Mouse (Mus musculus) kidney, postnatal 0 days (tissue): ENCODE measurements around the gene Aff4. TPM values are rescaled to one million over a fixed set of nuclear protein-coding genes. Genes with fewer than 3 reads are reported as not detected.

Experiments
- ATAC-seq: fragments of 200-750 bp; cut with Nextera tagmentation; replicated peaks from 2 replicates; pipeline ENCODE4 v1.8.0; 2017; ENCODE audit warnings: low read depth, moderate number of reproducible peaks, moderate TSS enrichment, moderate library complexity; ENCODE audit not compliant: low FRiP score
- DNase-seq: peaks from one replicate; pipeline ENCODE4 v3.0.0-alpha.2; 2016; ENCODE audit warnings: low spot score
- H3K27ac ChIP-seq: fragments of 300-500 bp; sonication (generic); 2 replicates; pipeline ENCODE4 v1.5.1; 2014; ENCODE audit warnings: mild to moderate bottlenecking
- H3K27me3 ChIP-seq: fragments of 300-500 bp; sonication (generic); 2 replicates; pipeline ENCODE4 v1.6.1; 2014; ENCODE audit warnings: low read length, mixed read lengths; ENCODE audit not compliant: insufficient read depth
- H3K36me3 ChIP-seq: fragments of 300-500 bp; sonication (generic); 2 replicates; pipeline ENCODE4 v1.6.1; 2014; ENCODE audit warnings: low read length, mixed read lengths; ENCODE audit not compliant: insufficient read depth
- H3K4me1 ChIP-seq: fragments of 300-500 bp; sonication (generic); replicated peaks from 2 replicates; pipeline ENCODE4 v1.6.1; 2014; ENCODE audit warnings: antibody characterized with exemption, low read length, mixed read lengths; ENCODE audit not compliant: insufficient read depth
- H3K4me2 ChIP-seq: fragments of 300-500 bp; sonication (generic); 2 replicates; pipeline ENCODE4 v1.6.1; 2014; ENCODE audit warnings: mild to moderate bottlenecking, low read length, moderate library complexity, mixed read lengths
- H3K4me3 ChIP-seq: fragments of 300-500 bp; sonication (generic); replicated peaks from 2 replicates; pipeline ENCODE4 v1.5.1; 2014; ENCODE audit warnings: low read depth, low read length
- H3K9ac ChIP-seq: fragments of 300-500 bp; sonication (generic); 2 replicates; pipeline ENCODE4 v1.6.1; 2014; ENCODE audit warnings: low read depth, low read length
- H3K9me3 ChIP-seq: fragments of 300-500 bp; sonication (generic); replicated peaks from 2 replicates; pipeline ENCODE4 v1.6.1; 2016; ENCODE audit warnings: low read length, inconsistent platforms, mixed read lengths
- CTCF ChIP-seq: IDR thresholded peaks from 2 replicates; pipeline ENCODE4 v1.5.1; 2016; ENCODE audit warnings: antibody characterized with exemption, low read depth, mild to moderate bottlenecking, moderate library complexity
- WGBS: fragments of 180-500 bp; shearing (Covaris S2); extraction: QIAGEN DNeasy Blood & Tissue Kit; methylation state at CpG from one replicate; pipeline ENCODE4 v1.1.7; 2014; 5-methylcytosine and 5-hydroxymethylcytosine counted together
- polyA plus RNA-seq: library from polyadenylated mRNA; unstranded; fragments of >200 nt; fragmentation: Nextera tagmentation; extraction: Ambion mirVana; gene quantifications from 2 replicates; pipeline ENCODE4 v1.2.1, GENCODE M21; 2015

Gene Aff4
- polyA plus RNA-seq, 1 experiment from 2014 or later = 33.9 TPM

DNA sequence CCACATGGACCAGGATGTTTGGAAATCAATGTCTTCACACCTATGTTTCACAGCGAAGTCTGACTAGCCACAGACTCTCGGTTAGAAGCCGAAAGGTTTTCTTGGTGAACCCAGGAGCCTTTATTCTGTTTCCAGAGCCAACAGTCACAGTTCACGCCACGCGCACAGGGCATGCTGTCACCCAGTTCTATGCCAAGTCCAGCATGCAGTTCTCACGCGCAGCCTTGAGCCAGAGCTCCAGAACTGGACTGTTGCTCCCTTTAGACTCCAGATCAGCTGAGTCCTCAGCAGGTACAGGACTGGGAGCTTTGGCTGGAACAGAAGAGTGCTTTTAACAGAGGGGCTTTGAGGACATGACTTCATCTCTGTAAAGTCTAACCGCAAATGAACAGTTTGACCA, 101.8 kb downstream of the Aff4 start:
- no peaks in the 10 kb centered on the region; the same call in 1 of the 2 replicates for H3K4me1 ChIP-seq
- DNase-seq (no peak), ATAC-seq (no peak)
- H3K9ac ChIP-seq = no peak overlapping the region
- no peaks in the 10 kb centered on the region for H3K27me3 ChIP-seq
- H3K4me2 ChIP-seq = no peak overlapping the region
- no peaks in the 10 kb centered on the region for H3K36me3 ChIP-seq
- WGBS = 94% methylated on average over 9 of the region's 9 CpGs
- no peak overlapping the region for H3K4me3 ChIP-seq
- no peak overlapping the region for H3K27ac ChIP-seq
- no peak for TF ChIP-seq CTCF
- H3K9me3 ChIP-seq = no peaks in the 10 kb centered on the region

DNA sequence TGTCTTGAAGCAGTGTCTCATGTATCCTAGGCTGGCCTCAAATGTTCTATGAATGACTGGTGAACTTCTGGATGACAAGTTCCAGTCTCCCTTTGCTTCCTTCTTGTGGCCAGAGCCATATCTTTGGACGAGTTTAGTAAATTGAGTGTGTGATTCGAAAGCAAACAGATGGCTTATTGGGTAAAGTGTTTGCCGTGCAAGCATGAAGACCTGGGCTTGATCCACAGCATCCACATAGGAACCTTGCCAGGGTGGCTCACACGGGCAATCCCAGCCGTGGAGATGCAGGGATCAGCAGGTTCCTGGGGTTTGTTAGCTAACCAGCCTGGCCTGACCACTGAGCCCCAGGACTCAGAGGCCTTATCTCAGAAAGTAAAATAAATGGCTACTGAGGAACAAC, 102.4 kb downstream of the Aff4 start:
- no peak for TF ChIP-seq CTCF
- DNase-seq (no peak), ATAC-seq (no peak)
- H3K36me3 ChIP-seq = no peaks in the 10 kb centered on the region
- H3K4me3 ChIP-seq = no peak overlapping the region
- no peaks in the 10 kb centered on the region for H3K9me3 ChIP-seq
- no peak overlapping the region for H3K4me2 ChIP-seq
- H3K27me3 ChIP-seq = no peaks in the 10 kb centered on the region
- no peak overlapping the region for H3K27ac ChIP-seq
- no peaks in the 10 kb centered on the region; the same call in 1 of the 2 replicates for H3K4me1 ChIP-seq
- H3K9ac ChIP-seq = no peak overlapping the region
- WGBS = 88% methylated on average over 5 of the region's 5 CpGs

DNA sequence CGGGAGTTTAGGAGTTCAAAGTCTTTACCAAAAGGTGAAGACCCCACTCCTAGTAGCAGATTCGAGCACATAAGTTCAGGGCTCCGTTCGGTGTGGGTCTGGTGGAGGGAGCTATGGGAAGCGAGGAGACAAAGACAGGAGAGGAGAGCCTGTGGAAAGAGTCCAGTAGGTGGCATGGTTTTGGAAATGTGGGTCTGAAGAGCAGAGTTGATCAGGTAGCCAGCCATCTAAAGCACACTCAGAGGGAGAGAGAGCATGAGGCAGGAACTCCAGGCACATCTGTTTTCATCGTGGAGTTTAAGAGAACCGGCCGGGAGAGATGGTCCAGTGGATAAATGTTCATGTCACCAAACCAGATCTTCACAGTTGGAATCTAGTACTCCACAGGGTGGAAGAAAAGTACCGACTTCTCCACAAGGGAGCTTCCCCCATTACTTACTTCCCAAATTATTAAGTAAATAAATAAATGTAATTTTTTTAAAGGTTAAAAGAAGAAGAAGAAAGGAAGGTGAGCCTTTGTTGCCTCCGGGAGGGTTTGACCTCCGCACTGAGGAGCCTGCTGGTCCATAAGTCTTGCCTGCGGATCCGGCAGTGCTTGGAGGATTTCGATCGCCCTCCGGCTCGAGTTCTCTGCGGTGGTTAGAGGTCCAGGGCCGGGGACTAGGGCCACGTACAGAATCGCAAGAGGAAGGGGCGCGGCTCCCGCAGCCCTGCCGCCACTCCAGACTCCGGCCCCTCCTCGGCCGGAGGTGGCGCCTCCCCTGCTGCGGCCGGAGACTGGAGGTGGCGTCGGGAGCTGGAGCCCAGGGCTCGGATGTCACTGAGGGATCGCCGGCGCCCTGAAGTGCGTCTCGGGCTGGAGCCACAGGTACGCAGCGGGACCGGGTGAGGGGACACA, 106.1 kb downstream of the Aff4 start, which contains the start of the genes Gm10447 and Shroom1:
Gm10447 (minus strand) TSS at position 637 of the 898 bp plus-strand sequence.
Shroom1 (plus strand) TSS at position 732 of the 898 bp plus-strand sequence.
- peak; percentile 81 for DNase-seq
- H3K36me3 ChIP-seq = no peaks in the 10 kb centered on the region
- peak within 1 kb of the TSS; percentile 49 for H3K4me3 ChIP-seq
- H3K9me3 ChIP-seq = no peaks in the 10 kb centered on the region
- peak; percentile 64 for TF ChIP-seq CTCF
- H3K9ac ChIP-seq = peak within 1 kb of the TSS; percentile 62
- no peaks in the 10 kb centered on the region for H3K27me3 ChIP-seq
- no peak within 1 kb of the TSS for H3K27ac ChIP-seq
- 2% methylated on average over 42 of the region's 42 CpGs for WGBS
- peak; percentile 85 for ATAC-seq
- no peaks in the 10 kb centered on the region; the same call in 1 of the 2 replicates for H3K4me1 ChIP-seq
- peak within 1 kb of the TSS; percentile 91 for H3K4me2 ChIP-seq

DNA sequence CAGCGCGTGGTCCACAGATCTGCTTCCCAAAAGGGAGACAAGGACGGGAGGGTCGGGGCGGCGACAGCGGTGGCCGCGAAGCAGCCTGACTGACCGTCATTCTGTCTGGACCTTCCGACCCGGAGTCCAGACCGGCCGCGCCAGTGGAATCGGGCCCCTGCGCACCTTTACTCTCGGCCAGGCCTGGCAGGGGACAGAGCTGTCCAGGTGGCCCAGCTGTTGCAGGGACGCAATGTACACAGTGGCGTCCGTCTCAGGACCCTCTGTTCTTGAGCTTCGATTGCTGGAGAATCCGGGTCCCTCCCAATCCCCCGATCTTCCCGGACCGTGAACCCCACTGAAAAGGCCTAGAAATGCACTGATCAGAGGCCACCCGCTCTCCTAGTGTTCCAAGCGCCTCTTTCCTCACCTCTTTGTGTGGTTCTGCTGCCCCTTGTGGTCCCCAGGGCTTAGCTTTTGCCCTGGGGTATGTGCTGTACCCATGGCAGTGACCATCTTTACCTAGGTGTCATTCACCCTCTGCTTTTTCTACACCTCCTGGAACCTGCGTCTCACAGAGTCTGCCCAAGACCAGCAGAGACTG, 106.8 kb downstream of the Aff4 start:
- H3K4me1 ChIP-seq = no peaks in the 10 kb centered on the region; the same call in 1 of the 2 replicates
- no peaks in the 10 kb centered on the region for H3K9me3 ChIP-seq
- peak overlapping the region; percentile 62 for H3K9ac ChIP-seq
- peak overlapping the region; percentile 91 for H3K4me2 ChIP-seq
- peak; percentile 46; the same call in 1 of the 2 replicates for TF ChIP-seq CTCF
- H3K4me3 ChIP-seq = peak overlapping the region; percentile 49
- H3K36me3 ChIP-seq = no peaks in the 10 kb centered on the region
- no peaks in the 10 kb centered on the region for H3K27me3 ChIP-seq
- WGBS = 10% methylated on average over 29 of the region's 29 CpGs
- ATAC-seq (peak; percentile 50; the same call in 1 of the 2 replicates), DNase-seq (no peak)
- no peak overlapping the region for H3K27ac ChIP-seq

DNA sequence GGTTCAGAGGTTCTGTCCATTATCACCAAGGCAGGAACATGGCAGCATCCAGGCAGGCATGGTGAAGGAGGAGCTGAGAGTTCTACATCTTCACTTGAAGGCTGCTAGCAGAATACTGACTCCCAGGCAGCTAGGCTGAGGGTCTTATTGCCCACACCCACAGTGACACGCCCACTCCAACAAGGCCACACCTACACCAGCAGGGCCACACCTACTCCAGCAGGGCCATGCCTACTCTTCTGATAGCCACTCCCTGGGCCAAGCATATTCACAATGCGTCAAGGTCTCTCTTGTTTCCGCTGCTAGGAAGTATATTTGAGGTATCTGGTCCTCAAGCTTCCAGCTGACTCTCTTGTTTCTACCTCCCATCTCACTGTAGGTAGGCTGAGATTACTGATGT, 108.4 kb downstream of the Aff4 start:
- Histone ChIP-seq H3K4me3 (no peak overlapping the region), H3K4me1 (peaks cover 9% of the 10 kb centered on the region), H3K27ac (no peak overlapping the region), H3K9ac (no peak overlapping the region), H3K36me3 (no peaks in the 10 kb centered on the region), H3K4me2 (no peak overlapping the region), H3K27me3 (peaks cover 12% of the 10 kb centered on the region), H3K9me3 (no peaks in the 10 kb centered on the region)
- no peak for ATAC-seq
- TF ChIP-seq CTCF = no peak
- DNase-seq = no peak
- 68% methylated on average over 3 of the region's 3 CpGs for WGBS

DNA sequence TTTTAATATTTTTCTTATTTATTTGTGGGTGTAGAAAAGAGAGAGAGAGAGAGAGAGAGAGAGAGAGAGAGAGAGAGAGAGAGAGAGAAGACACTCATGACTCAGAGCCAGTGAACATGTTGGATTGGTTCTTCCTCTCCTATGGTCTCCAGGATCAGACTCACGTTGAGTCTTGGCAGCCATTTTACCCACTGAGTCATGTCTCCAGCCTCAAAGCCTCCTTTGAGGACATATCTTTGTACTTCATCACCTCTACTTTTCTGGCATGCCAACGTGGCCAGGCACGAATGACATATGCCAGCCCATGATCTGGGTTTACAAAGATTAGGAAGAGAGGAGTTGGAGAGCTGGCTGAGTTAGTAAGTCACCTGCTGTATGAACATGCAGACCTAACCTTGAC, 109.6 kb downstream of the Aff4 start:
- Histone ChIP-seq H3K4me3 (no peak overlapping the region), H3K4me2 (no peak overlapping the region), H3K9me3 (no peaks in the 10 kb centered on the region), H3K9ac (no peak overlapping the region), H3K27me3 (peaks cover 22% of the 10 kb centered on the region), H3K27ac (no peak overlapping the region), H3K36me3 (no peaks in the 10 kb centered on the region), H3K4me1 (peaks cover 10% of the 10 kb centered on the region)
- TF ChIP-seq CTCF = no peak
- WGBS = 93% methylated on average over 3 of the region's 3 CpGs
- no peak for ATAC-seq
- DNase-seq = no peak
